Mouse (Mus musculus): Measurements from ENCODE around the gene Gm49425.
"Not testable (repeated sequence)": the region's sequence is repeated elsewhere in the genome, so short reads cannot be mapped to it uniquely, and the experiment has no call there.

The Gm49425 gene

GRCm38 (mm10) chr15:101517161-101517560 lies at the start of gene Gm49425:
Gene Gm49425, minus strand, starts transcription at chr15:101517261.
- DNase-seq (ENCODE audit: low spot score): not testable (repeated sequence)

GRCm38 (mm10) chr15:101562850-101563249 lies 45.8 kb upstream of the Gm49425 start, which contains the start of gene Krt90:
Gene Krt90, minus strand, starts transcription at chr15:101562950.
- no peak for DNase-seq (ENCODE audit: low spot score)

- DNase-seq (ENCODE audit: low spot score): no peak
These were observed 41.1 kb upstream of the Gm49425 start for GRCm38 (mm10) chr15:101558034-101558646.

GRCm38 (mm10) chr15:101553169-101553568 lies 36.1 kb upstream of the Gm49425 start:
- no peak for DNase-seq (ENCODE audit: low spot score)

- DNase-seq (ENCODE audit: low spot score): no peak
These were observed 35.1 kb upstream of the Gm49425 start for GRCm38 (mm10) chr15:101552188-101552587.

- no peak for DNase-seq (ENCODE audit: low spot score)
These were observed 33.5 kb upstream of the Gm49425 start, which contains the start of gene Krt82 for GRCm38 (mm10) chr15:101550567-101550966. Gene Krt82, minus strand, starts transcription at chr15:101550667.

GRCm38 (mm10) chr15:101544478-101544877 lies 27.4 kb upstream of the Gm49425 start:
- no peak for DNase-seq (ENCODE audit: low spot score)

- DNase-seq (ENCODE audit: low spot score): no peak
These were observed 25.5 kb upstream of the Gm49425 start for GRCm38 (mm10) chr15:101542543-101542942.

- DNase-seq (ENCODE audit: low spot score): no peak
These were observed 21.5 kb upstream of the Gm49425 start for GRCm38 (mm10) chr15:101538580-101538900.

GRCm38 (mm10) chr15:101537864-101538579 lies 21.0 kb upstream of the Gm49425 start:
- no peak for DNase-seq (ENCODE audit: low spot score)

- no peak for DNase-seq (ENCODE audit: low spot score)
These were observed 19.2 kb upstream of the Gm49425 start for GRCm38 (mm10) chr15:101536054-101536850.

GRCm38 (mm10) chr15:101532720-101533119 lies 15.7 kb upstream of the Gm49425 start, which contains the start of gene Krt84:
Gene Krt84, minus strand, starts transcription at chr15:101532820.
- DNase-seq (ENCODE audit: low spot score): no peak

GRCm38 (mm10) chr15:101522556-101523232 lies 5.6 kb upstream of the Gm49425 start:
- no peak for DNase-seq (ENCODE audit: low spot score)

GRCm38 (mm10) chr15:101519792-101520191 lies 2.7 kb upstream of the Gm49425 start:
- DNase-seq (ENCODE audit: low spot score): peak; percentile 49

- DNase-seq (ENCODE audit: low spot score): no peak
These were observed 8.8 kb downstream of the Gm49425 start for GRCm38 (mm10) chr15:101508247-101508646.

- DNase-seq (ENCODE audit: low spot score): no peak
These were observed 9.9 kb downstream of the Gm49425 start for GRCm38 (mm10) chr15:101506896-101507758.

GRCm38 (mm10) chr15:101497181-101497580 lies 19.9 kb downstream of the Gm49425 start:
- no peak for DNase-seq (ENCODE audit: low spot score)

- DNase-seq (ENCODE audit: low spot score): no peak
These were observed 21.8 kb downstream of the Gm49425 start for GRCm38 (mm10) chr15:101495266-101495665.

GRCm38 (mm10) chr15:101494203-101494602 lies 22.9 kb downstream of the Gm49425 start:
- DNase-seq (ENCODE audit: low spot score): no peak

- DNase-seq (ENCODE audit: low spot score): no peak
These were observed 23.3 kb downstream of the Gm49425 start for GRCm38 (mm10) chr15:101493713-101494112.

GRCm38 (mm10) chr15:101492718-101493117 lies 24.3 kb downstream of the Gm49425 start:
- DNase-seq (ENCODE audit: low spot score): no peak
